Mouse (Mus musculus) heart, embryonic 14.5 days (tissue): Measurements from ENCODE around the gene Ch25h. TPM values are rescaled to one million over a fixed set of nuclear protein-coding genes. Genes with fewer than 3 reads are reported as not detected.

Source experiments
- ATAC-seq: fragments of 200-750 bp; cut with Nextera tagmentation; 2 replicates; pipeline ENCODE4 v1.8.0; 2017; ENCODE audit warnings: low read depth, moderate TSS enrichment; ENCODE audit not compliant: insufficient number of reproducible peaks, insufficient read depth, low FRiP score
- H3K27ac ChIP-seq, 2 experiments: fragments of 200-500 bp in 1 of 2; fragments of 300-500 bp in 1 of 2; sonication (generic) in 1 of 2; replicated peaks in 1 of 2; 2 replicates each; pipeline ENCODE4 v1.5.1; 2012 to 2014; ENCODE audit warnings: low read depth in 2 of 2, low read length in 2 of 2, control low read depth in 1 of 2, mild to moderate bottlenecking in 1 of 2, mixed read lengths in 1 of 2; ENCODE audit not compliant: control insufficient read depth in 1 of 2, insufficient read depth in 1 of 2
- H3K27me3 ChIP-seq: fragments of 300-500 bp; sonication (generic); 2 replicates; pipeline ENCODE4 v1.6.1; 2014; ENCODE audit warnings: mild to moderate bottlenecking, low read length, control low read depth; ENCODE audit not compliant: control insufficient read depth, insufficient read depth
- H3K36me3 ChIP-seq: fragments of 300-500 bp; sonication (generic); 2 replicates; pipeline ENCODE4 v1.6.1; 2014; ENCODE audit warnings: mild to moderate bottlenecking, control low read depth, low read length, mixed read lengths; ENCODE audit not compliant: control insufficient read depth, insufficient read depth
- H3K4me1 ChIP-seq, 2 experiments: fragments of 200-500 bp in 1 of 2; fragments of 300-500 bp in 1 of 2; sonication (generic) in 1 of 2; 2 replicates each; pipeline ENCODE4 v1.6.1; 2012 to 2014; ENCODE audit warnings: low read length in 2 of 2, control low read depth in 1 of 2, mixed read lengths in 1 of 2; ENCODE audit not compliant: control insufficient read depth in 2 of 2, insufficient read depth in 2 of 2
- H3K4me2 ChIP-seq: fragments of 300-500 bp; sonication (generic); 2 replicates; pipeline ENCODE4 v1.6.1; 2014; ENCODE audit warnings: mild to moderate bottlenecking, low read length
- H3K4me3 ChIP-seq, 2 experiments: fragments of 200-500 bp in 1 of 2; fragments of 300-500 bp in 1 of 2; sonication (generic) in 1 of 2; 2 replicates each; pipeline ENCODE4 v1.5.1; 2012 to 2014; ENCODE audit warnings: low read length in 2 of 2, mild to moderate bottlenecking in 2 of 2, control low read depth in 1 of 2, low read depth in 1 of 2, moderate library complexity in 1 of 2; ENCODE audit not compliant: control insufficient read depth in 1 of 2, insufficient read depth in 1 of 2
- H3K9ac ChIP-seq: fragments of 300-500 bp; sonication (generic); 2 replicates; pipeline ENCODE4 v1.6.1; 2014; ENCODE audit warnings: mild to moderate bottlenecking, low read length
- H3K9me3 ChIP-seq: fragments of 300-500 bp; sonication (generic); 2 replicates; pipeline ENCODE4 v1.6.1; 2016; ENCODE audit warnings: low read length, control low read depth; ENCODE audit not compliant: control insufficient read depth
- WGBS: fragments of 180-500 bp; shearing (Covaris S2); extraction: QIAGEN DNeasy Blood & Tissue Kit; methylation state at CpG from one replicate; pipeline ENCODE4 v1.1.7; 2014; 5-methylcytosine and 5-hydroxymethylcytosine counted together
- polyA plus RNA-seq: library from polyadenylated mRNA; unstranded; fragments of >200 nt; fragmentation: Nextera tagmentation; extraction: Ambion mirVana; gene quantifications from 2 replicates; pipeline ENCODE4 v1.2.1, GENCODE M21; 2014

The Ch25h gene
- polyA plus RNA-seq, 1 experiment from 2014 or later, result 4.1 TPM

- WGBS, result 82% methylated on average over 12 of the region's 12 CpGs
- Histone ChIP-seq H3K4me2 (no peak overlapping the region), H3K27me3 (no peaks in the 10 kb centered on the region), H3K4me1 (no peaks in the 10 kb centered on the region), H3K9ac (no peak overlapping the region), H3K9me3 (no peaks in the 10 kb centered on the region), H3K27ac (no peak overlapping the region), H3K36me3 (peaks cover 40% of the 10 kb centered on the region), H3K4me3 (no peak overlapping the region)
- no peak for ATAC-seq
Measured at GRCm38 (mm10) chr19:34505161-34505721, 30.3 kb upstream of the Ch25h start.

DNA sequence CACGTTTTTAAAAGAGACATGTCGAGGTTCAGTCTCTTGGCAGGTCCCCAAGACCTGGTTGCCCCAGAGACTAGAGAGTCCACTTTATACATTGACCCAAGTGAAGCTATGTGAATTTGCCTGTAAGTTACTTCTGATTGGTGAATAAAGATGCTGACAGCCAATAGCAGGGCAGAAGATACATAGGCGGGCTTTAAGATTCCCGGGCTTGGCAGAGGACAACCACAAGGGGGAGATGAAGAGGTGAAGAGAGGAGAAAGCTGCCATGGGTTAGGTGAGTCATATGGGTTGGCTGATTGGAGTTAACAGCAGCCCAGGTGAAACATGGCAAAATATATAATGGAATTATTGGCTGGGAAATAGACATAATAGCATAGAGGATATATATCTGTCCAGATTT is 25.8 kb upstream of the Ch25h start:
- WGBS, result 51% methylated on average over 4 of the region's 4 CpGs
- Histone ChIP-seq H3K27ac (no peak overlapping the region), H3K4me3 (no peak overlapping the region), H3K4me1 (peaks cover 5 to 12% of the 10 kb centered on the region in 2 experiments; a peak in 3 of 4 replicates), H3K36me3 (peaks cover 14% of the 10 kb centered on the region), H3K9me3 (no peaks in the 10 kb centered on the region), H3K4me2 (no peak overlapping the region), H3K27me3 (no peaks in the 10 kb centered on the region), H3K9ac (no peak overlapping the region)
- ATAC-seq, result no peak

DNA sequence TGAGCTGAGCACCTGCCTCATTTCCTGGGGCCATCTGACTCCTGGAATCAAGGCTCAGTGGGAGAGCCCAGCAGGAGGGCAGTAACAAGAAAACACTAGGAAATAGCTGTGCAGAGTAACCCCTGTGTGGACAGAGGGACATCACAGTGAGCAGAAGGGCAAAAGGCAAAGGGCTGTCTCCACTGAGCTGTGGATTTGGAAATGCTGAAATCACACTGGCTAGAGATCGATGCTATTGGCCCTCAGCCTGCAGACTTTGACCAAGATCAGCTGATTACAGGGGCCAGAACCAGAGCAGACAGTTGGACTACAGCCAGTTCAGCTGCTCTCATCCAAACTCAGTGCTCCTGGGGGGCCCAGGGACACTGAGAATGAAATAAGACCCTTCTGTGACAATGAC is 21.4 kb upstream of the Ch25h start:
- no peak overlapping the region for H3K27ac ChIP-seq
- H3K4me2 ChIP-seq, result no peak overlapping the region
- H3K27me3 ChIP-seq, result no peaks in the 10 kb centered on the region
- H3K9me3 ChIP-seq, result no peaks in the 10 kb centered on the region
- H3K36me3 ChIP-seq, result peaks cover 22% of the 10 kb centered on the region
- H3K4me3 ChIP-seq, result no peak overlapping the region
- 45% methylated on average over 1 of the region's 1 CpGs for WGBS
- peaks cover 5 to 12% of the 10 kb centered on the region in 2 experiments; a peak in 3 of 4 replicates for H3K4me1 ChIP-seq
- no peak overlapping the region for H3K9ac ChIP-seq
- ATAC-seq, result no peak

GRCm38 (mm10) chr19:34493859-34494258 is 18.9 kb upstream of the Ch25h start:
- 77% methylated on average over 4 of the region's 4 CpGs for WGBS
- Histone ChIP-seq H3K4me3 (no peak overlapping the region), H3K9ac (no peak overlapping the region), H3K27ac (no peak overlapping the region), H3K4me1 (peaks cover 5 to 12% of the 10 kb centered on the region in 2 experiments; a peak in 3 of 4 replicates), H3K9me3 (no peaks in the 10 kb centered on the region), H3K36me3 (peaks cover 15% of the 10 kb centered on the region), H3K4me2 (no peak overlapping the region), H3K27me3 (no peaks in the 10 kb centered on the region)
- no peak for ATAC-seq

GRCm38 (mm10) chr19:34483547-34483946 is 8.6 kb upstream of the Ch25h start:
- Histone ChIP-seq H3K4me3 (no peak overlapping the region), H3K4me1 (no peaks in the 10 kb centered on the region), H3K9ac (no peak overlapping the region), H3K27ac (no peak overlapping the region), H3K4me2 (no peak overlapping the region), H3K9me3 (no peaks in the 10 kb centered on the region), H3K27me3 (no peaks in the 10 kb centered on the region), H3K36me3 (no peaks in the 10 kb centered on the region)
- no peak for ATAC-seq
- 13% methylated on average over 4 of the region's 4 CpGs for WGBS

DNA sequence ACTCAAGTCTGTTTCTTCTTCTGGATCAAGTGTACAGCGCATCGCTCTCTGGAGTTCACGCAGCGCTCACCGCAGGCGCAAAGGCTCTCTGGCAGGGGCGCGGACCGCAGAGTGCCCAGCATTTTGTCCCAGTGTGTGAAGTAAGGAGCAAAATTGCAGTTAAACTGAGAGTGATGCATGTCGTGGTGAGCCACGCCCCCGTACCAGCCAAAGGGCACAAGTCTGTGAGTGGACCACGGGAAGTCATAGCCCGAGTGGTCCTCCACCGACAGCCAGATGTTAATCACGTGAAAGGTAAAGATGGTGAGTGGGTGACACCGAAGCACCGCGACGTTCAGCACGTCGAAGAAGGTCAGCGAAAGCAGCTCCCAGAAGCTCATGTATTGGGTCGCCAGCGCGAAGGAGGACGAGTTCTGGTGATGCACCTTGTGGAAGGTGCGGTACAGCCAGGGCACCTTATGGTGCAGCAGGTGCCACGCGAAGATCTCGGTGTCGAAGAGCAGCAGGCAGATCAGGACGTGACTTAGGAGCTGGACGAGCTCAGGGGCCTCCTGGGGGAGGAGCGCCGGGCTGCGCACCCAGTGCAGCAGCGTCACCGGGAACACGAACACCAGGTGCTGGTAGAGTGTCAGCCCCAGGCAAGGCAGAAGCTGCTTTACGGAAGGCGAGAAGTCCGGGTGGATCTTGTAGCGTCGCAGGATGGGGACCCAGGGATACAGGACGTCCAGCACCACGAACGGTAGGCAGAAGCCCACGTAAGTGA is 555 bp downstream of the Ch25h start:
- H3K4me2 ChIP-seq, result peak overlapping the region; percentile 93
- ATAC-seq, result 0 out of 2 replicates have a peak, but pooled peaks have one; percentile 26
- peaks cover 4 to 8% of the 10 kb centered on the region in 2 experiments; a peak in 2 of 4 replicates for H3K4me1 ChIP-seq
- peaks cover 29% of the 10 kb centered on the region for H3K27me3 ChIP-seq
- H3K36me3 ChIP-seq, result no peaks in the 10 kb centered on the region
- peak overlapping the region; percentile 63 for H3K9ac ChIP-seq
- H3K9me3 ChIP-seq, result no peaks in the 10 kb centered on the region
- 8% methylated on average over 49 of the region's 49 CpGs for WGBS
- H3K4me3 ChIP-seq, result peak overlapping the region; percentile 52 to 59
- H3K27ac ChIP-seq, result no peak overlapping the region

GRCm38 (mm10) chr19:34471703-34472102 is 3.3 kb downstream of the Ch25h start:
- WGBS, result 84% methylated on average over 2 of the region's 2 CpGs
- no peak for ATAC-seq

More at GRCm38 (mm10) chr19:34471703-34472102, 3.3 kb downstream of the Ch25h start:
- no peaks in the 10 kb centered on the region for H3K36me3 ChIP-seq
- H3K27ac ChIP-seq, result no peak overlapping the region
- no peak overlapping the region for H3K4me2 ChIP-seq
- peaks cover 17% of the 10 kb centered on the region for H3K27me3 ChIP-seq
- H3K9ac ChIP-seq, result no peak overlapping the region
- H3K4me1 ChIP-seq, result peaks cover 4 to 8% of the 10 kb centered on the region in 2 experiments; a peak in 2 of 4 replicates
- no peak overlapping the region for H3K4me3 ChIP-seq
- H3K9me3 ChIP-seq, result no peaks in the 10 kb centered on the region
